Mouse (Mus musculus): ENCODE results near the gene Rnf121. TPM values are rescaled to one million over a fixed set of nuclear protein-coding genes. Genes with fewer than 3 reads are reported as not detected.
A peak's percentile ranks its signal among the peaks of the same experiment; 100 is the strongest.

Rnf121 gene
- polyA plus RNA-seq, 1 experiment from 2014 or later: 22.0 TPM

GRCm38 (mm10) chr7:101971721-101972120 lies 93.5 kb downstream of the Rnf121 start:
- H3K9me3 ChIP-seq (replicated peaks; ENCODE audit: control insufficient read depth, low read length): no peaks in the 10 kb centered on the region
- 55% methylated on average over 2 of the region's 2 CpGs for WGBS (ENCODE audit: insufficient replicate concordance)
- peak overlapping the region; percentile 93 for H3K4me2 ChIP-seq
- ATAC-seq (replicated peaks; ENCODE audit: insufficient number of reproducible peaks, low FRiP score, low TSS enrichment): no peak
- H3K27ac ChIP-seq (ENCODE audit: low read depth, low read length): peak overlapping the region; percentile 99
- peak overlapping the region; percentile 93 for H3K9ac ChIP-seq (ENCODE audit: low read depth, low read length)
- peak overlapping the region; percentile 74 for H3K4me3 ChIP-seq (ENCODE audit: low read depth, low read length)
- H3K4me1 ChIP-seq (ENCODE audit: control insufficient read depth, insufficient read depth, low read length): peaks cover 29% of the 10 kb centered on the region
- no peaks in the 10 kb centered on the region for H3K36me3 ChIP-seq (ENCODE audit: control insufficient read depth, insufficient read depth, low read length)
- H3K27me3 ChIP-seq (ENCODE audit: control insufficient read depth, insufficient read depth, low read length): no peaks in the 10 kb centered on the region

GRCm38 (mm10) chr7:101970821-101971461 lies 94.3 kb downstream of the Rnf121 start:
- H3K4me3 ChIP-seq (ENCODE audit: low read depth, low read length): peak overlapping the region; percentile 74
- peak overlapping the region; percentile 99 for H3K27ac ChIP-seq (ENCODE audit: low read depth, low read length)
- peak; percentile 55 for ATAC-seq (replicated peaks; ENCODE audit: insufficient number of reproducible peaks, low FRiP score, low TSS enrichment)
- no peaks in the 10 kb centered on the region for H3K9me3 ChIP-seq (replicated peaks; ENCODE audit: control insufficient read depth, low read length)
- H3K36me3 ChIP-seq (ENCODE audit: control insufficient read depth, insufficient read depth, low read length): no peaks in the 10 kb centered on the region
- peaks cover 30% of the 10 kb centered on the region for H3K4me1 ChIP-seq (ENCODE audit: control insufficient read depth, insufficient read depth, low read length)
- H3K27me3 ChIP-seq (ENCODE audit: control insufficient read depth, insufficient read depth, low read length): no peaks in the 10 kb centered on the region
- WGBS (ENCODE audit: insufficient replicate concordance): 8% methylated on average over 19 of the region's 19 CpGs
- H3K9ac ChIP-seq (ENCODE audit: low read depth, low read length): peak overlapping the region; percentile 93
- peak overlapping the region; percentile 93 for H3K4me2 ChIP-seq

- H3K27ac ChIP-seq (ENCODE audit: low read depth, low read length): peak overlapping the region; percentile 99
- ATAC-seq (replicated peaks; ENCODE audit: insufficient number of reproducible peaks, low FRiP score, low TSS enrichment): peak; percentile 64
- WGBS (ENCODE audit: insufficient replicate concordance): 0% methylated on average over 10 of the region's 17 CpGs
- H3K4me1 ChIP-seq (ENCODE audit: control insufficient read depth, insufficient read depth, low read length): peaks cover 30% of the 10 kb centered on the region
- peak overlapping the region; percentile 93 for H3K4me2 ChIP-seq
- peak overlapping the region; percentile 93 for H3K9ac ChIP-seq (ENCODE audit: low read depth, low read length)
- no peaks in the 10 kb centered on the region for H3K36me3 ChIP-seq (ENCODE audit: control insufficient read depth, insufficient read depth, low read length)
- H3K9me3 ChIP-seq (replicated peaks; ENCODE audit: control insufficient read depth, low read length): no peaks in the 10 kb centered on the region
- H3K27me3 ChIP-seq (ENCODE audit: control insufficient read depth, insufficient read depth, low read length): no peaks in the 10 kb centered on the region
- H3K4me3 ChIP-seq (ENCODE audit: low read depth, low read length): peak overlapping the region; percentile 74
These were observed 94.9 kb downstream of the Rnf121 start for GRCm38 (mm10) chr7:101970429-101970775.

- Histone ChIP-seq H3K36me3 (ENCODE audit: control insufficient read depth, insufficient read depth, low read length) (no peaks in the 10 kb centered on the region), H3K4me1 (ENCODE audit: control insufficient read depth, insufficient read depth, low read length) (peaks cover 30% of the 10 kb centered on the region), H3K27me3 (ENCODE audit: control insufficient read depth, insufficient read depth, low read length) (no peaks in the 10 kb centered on the region), H3K9me3 (replicated peaks; ENCODE audit: control insufficient read depth, low read length) (no peaks in the 10 kb centered on the region), H3K27ac (ENCODE audit: low read depth, low read length) (peak overlapping the region; percentile 99), H3K9ac (ENCODE audit: low read depth, low read length) (peak overlapping the region; percentile 93), H3K4me2 (peak overlapping the region; percentile 93), H3K4me3 (ENCODE audit: low read depth, low read length) (peak overlapping the region; percentile 74)
- WGBS (ENCODE audit: insufficient replicate concordance): under 1% methylated on average over 47 of the region's 53 CpGs
- peak; percentile 89 for ATAC-seq (replicated peaks; ENCODE audit: insufficient number of reproducible peaks, low FRiP score, low TSS enrichment)
These were observed 95.4 kb downstream of the Rnf121 start for GRCm38 (mm10) chr7:101969694-101970428.

Other genes starting within 250 kb of the Rnf121 start
- gene Phox2a, start 247.2 kb downstream of the Rnf121 start, polyA plus RNA-seq (2014; fragmentation: Nextera tagmentation; extraction: Ambion mirVana): not detected in 2 replicates
- gene Inppl1, start 227.2 kb downstream of the Rnf121 start, polyA plus RNA-seq (2014; fragmentation: Nextera tagmentation; extraction: Ambion mirVana): 33.6 and 52.0 TPM in 2 replicates
- gene Folr2, start 208.3 kb downstream of the Rnf121 start, polyA plus RNA-seq (2014; fragmentation: Nextera tagmentation; extraction: Ambion mirVana): not detected in 2 replicates
- 73.3 and 76.5 TPM in 2 replicates for gene Anapc15, start 201.8 kb downstream of the Rnf121 start, polyA plus RNA-seq (2014; fragmentation: Nextera tagmentation; extraction: Ambion mirVana)
- gene Folr1, start 194.7 kb downstream of the Rnf121 start, polyA plus RNA-seq (2014; fragmentation: Nextera tagmentation; extraction: Ambion mirVana): 3.2 and 4.3 TPM in 2 replicates
- 137 and 146 TPM in 2 replicates for gene Lamtor1, start 159.6 kb downstream of the Rnf121 start, polyA plus RNA-seq (2014; fragmentation: Nextera tagmentation; extraction: Ambion mirVana)
- 0.10 and 0.61 TPM in 2 replicates for gene Tomt, start 159.1 kb downstream of the Rnf121 start, polyA plus RNA-seq (2014; fragmentation: Nextera tagmentation; extraction: Ambion mirVana)
- gene Lrrc51, start 131.6 kb downstream of the Rnf121 start, polyA plus RNA-seq (2014; fragmentation: Nextera tagmentation; extraction: Ambion mirVana): 5.3 and 6.5 TPM in 2 replicates
- gene Numa1, start 131.4 kb downstream of the Rnf121 start, polyA plus RNA-seq (2014; fragmentation: Nextera tagmentation; extraction: Ambion mirVana): 58.0 and 64.1 TPM in 2 replicates
- gene Il18bp, start 46.8 kb downstream of the Rnf121 start, polyA plus RNA-seq (2014; fragmentation: Nextera tagmentation; extraction: Ambion mirVana): 1.4 and 1.7 TPM in 2 replicates
- 15.7 and 18.3 TPM in 2 replicates for gene Xndc1, start within 50 bp of the Rnf121 start, polyA plus RNA-seq (2014; fragmentation: Nextera tagmentation; extraction: Ambion mirVana)
- gene Xntrpc, start 244 bp upstream of the Rnf121 start, polyA plus RNA-seq (2014; fragmentation: Nextera tagmentation; extraction: Ambion mirVana): 0.70 and 1.4 TPM in 2 replicates
- not detected in 2 replicates for gene Trpc2, start 17.6 kb upstream of the Rnf121 start, polyA plus RNA-seq (2014; fragmentation: Nextera tagmentation; extraction: Ambion mirVana)
- gene Art1, start 36.3 kb upstream of the Rnf121 start, polyA plus RNA-seq (2014; fragmentation: Nextera tagmentation; extraction: Ambion mirVana): 9.5 and 9.8 TPM in 2 replicates
- gene Art5, start 44.0 kb upstream of the Rnf121 start, polyA plus RNA-seq (2014; fragmentation: Nextera tagmentation; extraction: Ambion mirVana): 0.84 and 1.9 TPM in 2 replicates
- gene Chrna10, start 51.4 kb upstream of the Rnf121 start, polyA plus RNA-seq (2014; fragmentation: Nextera tagmentation; extraction: Ambion mirVana): not detected in 2 replicates
- 36.1 and 36.5 TPM in 2 replicates for gene Nup98, start 144.7 kb upstream of the Rnf121 start, polyA plus RNA-seq (2014; fragmentation: Nextera tagmentation; extraction: Ambion mirVana)
- gene Pgap2, start 144.7 kb upstream of the Rnf121 start, polyA plus RNA-seq (2014; fragmentation: Nextera tagmentation; extraction: Ambion mirVana): 52.0 and 53.5 TPM in 2 replicates
- gene Rhog, start 190.6 kb upstream of the Rnf121 start, polyA plus RNA-seq (2014; fragmentation: Nextera tagmentation; extraction: Ambion mirVana): 47.5 and 59.6 TPM in 2 replicates
- 9.1 and 13.5 TPM in 2 replicates for gene Stim1, start 202.3 kb upstream of the Rnf121 start, polyA plus RNA-seq (2014; fragmentation: Nextera tagmentation; extraction: Ambion mirVana)

Data from heart, embryonic 11.5 days (tissue).